Mouse (Mus musculus) MEL (cell line): ENCODE data around the gene Pros1. TPM values are rescaled to one million over a fixed set of nuclear protein-coding genes. Genes with fewer than 3 reads are reported as not detected.

Source experiments
- DNase-seq: peaks from one replicate; pipeline ENCODE4 v3.0.0; 2011; ENCODE audit warnings: low read depth, low spot score
- H3K27ac ChIP-seq: 2 replicates; pipeline ENCODE4 v1.5.1; 2012; ENCODE audit warnings: low read depth, mild to moderate bottlenecking, control low read depth, low read length, moderate library complexity; ENCODE audit not compliant: control insufficient read depth
- H3K27me3 ChIP-seq, 2 experiments: fragments of 150-350 bp in 1 of 2; sonication (generic) in 1 of 2; 2 replicates each; pipeline ENCODE4 v1.6.1; 2012; ENCODE audit warnings: low read length in 2 of 2, mild to moderate bottlenecking in 2 of 2, improper control_type of control experiment in 1 of 2, moderate library complexity in 1 of 2; ENCODE audit not compliant: insufficient read depth in 2 of 2, control insufficient read depth in 1 of 2
- H3K36me3 ChIP-seq, 2 experiments: 2 replicates each; pipeline ENCODE4 v1.6.1; 2012 to 2014; ENCODE audit warnings: low read length in 2 of 2, improper control_type of control experiment in 1 of 2, inconsistent platforms in 1 of 2, mild to moderate bottlenecking in 1 of 2; ENCODE audit not compliant: insufficient read depth in 2 of 2, control insufficient read depth in 1 of 2
- H3K4me1 ChIP-seq, 2 experiments: fragments of 150-350 bp in 1 of 2; sonication (generic) in 1 of 2; 2 replicates each; pipeline ENCODE4 v1.6.1; 2012; ENCODE audit warnings: low read length in 2 of 2, improper control_type of control experiment in 1 of 2, mild to moderate bottlenecking in 1 of 2; ENCODE audit not compliant: insufficient read depth in 2 of 2, control insufficient read depth in 1 of 2
- H3K4me3 ChIP-seq, 2 experiments: fragments of 150-350 bp in 1 of 2; sonication (generic) in 1 of 2; 2 replicates each; pipeline ENCODE4 v1.5.1; 2012; ENCODE audit warnings: low read depth in 2 of 2, low read length in 2 of 2, mild to moderate bottlenecking in 2 of 2, moderate library complexity in 2 of 2, control low read depth in 1 of 2, improper control_type of control experiment in 1 of 2; ENCODE audit not compliant: control insufficient read depth in 1 of 2, insufficient read depth in 1 of 2
- H3K79me2 ChIP-seq: 2 replicates; pipeline ENCODE4 v1.6.1; 2012; ENCODE audit warnings: mild to moderate bottlenecking, low read length, moderate library complexity; ENCODE audit not compliant: control insufficient read depth, poor library complexity, insufficient read depth
- H3K9ac ChIP-seq: 2 replicates; pipeline ENCODE4 v1.6.1; 2012; ENCODE audit warnings: low read depth, mild to moderate bottlenecking, control low read depth, low read length, moderate library complexity; ENCODE audit not compliant: control insufficient read depth, poor library complexity, severe bottlenecking
- H3K9me3 ChIP-seq: fragments of 150-350 bp; sonication (generic); replicated peaks from 2 replicates; pipeline ENCODE4 v1.6.1; 2012; ENCODE audit warnings: mild to moderate bottlenecking, low read length, improper control_type of control experiment, moderate library complexity; ENCODE audit not compliant: insufficient read depth
- CHD2 ChIP-seq: IDR thresholded peaks from 2 replicates; pipeline ENCODE4 v1.6.1; 2011; ENCODE audit warnings: low read length, improper control_type of control experiment
- CTCF ChIP-seq, 3 experiments: IDR thresholded peaks in 2 of 3; conservative IDR thresholded peaks in 1 of 3; 2 replicates each; pipeline ENCODE4 v1.5.1; 2011 to 2012; ENCODE audit warnings: low read length in 3 of 3, low read depth in 2 of 3, mild to moderate bottlenecking in 2 of 3, improper control_type of control experiment in 1 of 3, inconsistent platforms in 1 of 3, mixed read lengths in 1 of 3, moderate library complexity in 1 of 3; ENCODE audit not compliant: control insufficient read depth in 1 of 3, insufficient read depth in 1 of 3, poor library complexity in 1 of 3, severe bottlenecking in 1 of 3
- E2F4 ChIP-seq: IDR thresholded peaks from 2 replicates; pipeline ENCODE4 v1.6.1; 2011; ENCODE audit warnings: low read depth, low read length, improper control_type of control experiment, borderline replicate concordance
- ELF1 ChIP-seq: IDR thresholded peaks from 2 replicates; pipeline ENCODE4 v1.6.1; 2014; ENCODE audit warnings: low read depth, mild to moderate bottlenecking, inconsistent platforms, low read length, improper control_type of control experiment, moderate library complexity
- EP300 ChIP-seq, 2 experiments: IDR thresholded peaks; 2 replicates each; pipeline ENCODE4 v1.6.1; 2011; ENCODE audit warnings: improper control_type of control experiment in 2 of 2, low read length in 2 of 2, low read depth in 1 of 2, mild to moderate bottlenecking in 1 of 2
- GABPA ChIP-seq: IDR thresholded peaks from 2 replicates; pipeline ENCODE4 v1.6.1; 2012; ENCODE audit warnings: low read depth, mild to moderate bottlenecking, inconsistent platforms, low read length, improper control_type of control experiment, moderate library complexity
- GATA1 ChIP-seq: IDR thresholded peaks from 2 replicates; pipeline ENCODE4 v1.6.1; 2011; ENCODE audit warnings: low read depth, low read length, improper control_type of control experiment
- JUND ChIP-seq: IDR thresholded peaks from 2 replicates; pipeline ENCODE4 v1.6.1; 2011; ENCODE audit warnings: low read depth, mild to moderate bottlenecking, improper control_type of control experiment, low read length
- KAT2A ChIP-seq: conservative IDR thresholded peaks from 2 replicates; pipeline ENCODE4 v1.6.1; 2012; ENCODE audit warnings: low read depth, low read length, improper control_type of control experiment, inconsistent platforms
- MAFK ChIP-seq: IDR thresholded peaks from 2 replicates; pipeline ENCODE4 v1.6.1; 2011; ENCODE audit warnings: low read depth, mild to moderate bottlenecking, low read length, improper control_type of control experiment, borderline replicate concordance
- MAX ChIP-seq: IDR thresholded peaks from 2 replicates; pipeline ENCODE4 v1.6.1; 2011; ENCODE audit warnings: low read length, improper control_type of control experiment
- MAZ ChIP-seq: IDR thresholded peaks from 2 replicates; pipeline ENCODE4 v1.6.1; 2012; ENCODE audit warnings: low read depth, mild to moderate bottlenecking, inconsistent platforms, low read length, improper control_type of control experiment
- MEF2A ChIP-seq: IDR thresholded peaks from 2 replicates; pipeline ENCODE4 v1.6.1; 2014; ENCODE audit warnings: low read depth, mild to moderate bottlenecking, inconsistent platforms, low read length, improper control_type of control experiment; ENCODE audit not compliant: poor library complexity, insufficient replicate concordance, severe bottlenecking; ENCODE audit errors: extremely low read depth
- MXI1 ChIP-seq: IDR thresholded peaks from 2 replicates; pipeline ENCODE4 v1.6.1; 2011; ENCODE audit warnings: mild to moderate bottlenecking, low read depth, low read length, improper control_type of control experiment
- NELFE ChIP-seq: IDR thresholded peaks from 2 replicates; pipeline ENCODE4 v1.6.1; 2011; ENCODE audit warnings: low read depth, low read length, improper control_type of control experiment
- POLR2AphosphoS5 ChIP-seq: IDR thresholded peaks from 2 replicates; pipeline ENCODE4 v1.6.1; 2012; ENCODE audit warnings: low read depth, borderline replicate concordance, mild to moderate bottlenecking, inconsistent platforms, low read length, moderate library complexity, mixed read lengths
- RAD21 ChIP-seq: IDR thresholded peaks from 2 replicates; pipeline ENCODE4 v1.6.1; 2011; ENCODE audit warnings: mild to moderate bottlenecking, low read depth, low read length, improper control_type of control experiment
- RCOR1 ChIP-seq: IDR thresholded peaks from 2 replicates; pipeline ENCODE4 v1.6.1; 2012; ENCODE audit warnings: low read depth, mild to moderate bottlenecking, inconsistent platforms, low read length, improper control_type of control experiment
- SIN3A ChIP-seq: IDR thresholded peaks from 2 replicates; pipeline ENCODE4 v1.6.1; 2012; ENCODE audit warnings: low read length, improper control_type of control experiment, inconsistent platforms
- SMC3 ChIP-seq: IDR thresholded peaks from 2 replicates; pipeline ENCODE4 v1.6.1; 2011; ENCODE audit warnings: low read depth, low read length, improper control_type of control experiment
- UBTF ChIP-seq: IDR thresholded peaks from 2 replicates; pipeline ENCODE4 v1.6.1; 2012; ENCODE audit warnings: low read depth, mild to moderate bottlenecking, inconsistent platforms, low read length, improper control_type of control experiment, moderate library complexity, borderline replicate concordance; ENCODE audit not compliant: insufficient read depth
- USF2 ChIP-seq, 2 experiments: IDR thresholded peaks; 2 replicates each; pipeline ENCODE4 v1.6.1; 2011 to 2012; ENCODE audit warnings: improper control_type of control experiment in 2 of 2, low read length in 2 of 2, borderline replicate concordance in 1 of 2, inconsistent platforms in 1 of 2, low read depth in 1 of 2, mild to moderate bottlenecking in 1 of 2; ENCODE audit not compliant: insufficient read depth in 1 of 2
- ZC3H11A ChIP-seq: IDR thresholded peaks from 2 replicates; pipeline ENCODE4 v1.6.1; 2012; ENCODE audit warnings: low read depth, mild to moderate bottlenecking, inconsistent platforms, low read length, improper control_type of control experiment
- ZNF384 ChIP-seq: IDR thresholded peaks from 2 replicates; pipeline ENCODE4 v1.6.1; 2012; ENCODE audit warnings: low read depth, mild to moderate bottlenecking, inconsistent platforms, low read length, improper control_type of control experiment
- polyA plus RNA-seq, 2 experiments: library from polyadenylated mRNA; stranded (reverse) in 1 of 2; unstranded in 1 of 2; fragments of >175 nt in 1 of 2; fragments of >200 nt in 1 of 2; gene quantifications; 2 replicates each; pipeline versions ENCODE4 v1.2.1 to v1.2.4; 2012; ENCODE audit warnings: low replicate concordance in 2 of 2, low read depth in 1 of 2; ENCODE audit not compliant: insufficient read length in 2 of 2, insufficient read depth in 1 of 2, missing spikeins in 1 of 2
- total RNA-seq: library from RNA; depleted of rRNA; stranded (reverse); fragments of 300-350 nt; gene quantifications from 2 replicates; pipeline ENCODE4 v1.2.3, GENCODE M21; 2012

Pros1 gene
- total and polyA plus RNA-seq, 3 experiments = 1.7 TPM; not detected in 1

DNA sequence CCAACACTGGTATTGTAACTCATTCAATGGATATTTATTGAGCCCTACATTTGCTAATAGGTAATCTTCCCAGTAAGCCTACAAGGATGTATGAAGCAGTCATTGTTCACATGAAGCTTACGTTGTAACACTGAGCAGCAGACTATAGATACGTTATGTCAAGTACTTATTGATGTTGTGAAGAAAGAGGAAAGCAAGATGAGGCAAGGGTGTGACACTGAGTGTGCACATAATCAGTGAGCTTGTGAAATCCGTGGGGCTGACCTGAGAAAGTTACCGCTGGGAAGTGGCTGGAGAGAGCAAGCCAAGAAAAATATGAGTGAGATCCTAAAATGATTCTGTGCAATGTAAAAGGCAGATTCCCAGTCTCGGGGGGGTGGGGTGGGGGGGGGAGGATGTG lies 61.4 kb downstream of the Pros1 start:
- no peak for DNase-seq
- H3K27ac ChIP-seq = no peak overlapping the region
- H3K36me3 ChIP-seq = no peaks in the 10 kb centered on the region
- no peaks in the 10 kb centered on the region for H3K4me1 ChIP-seq
- no peak overlapping the region for H3K9ac ChIP-seq
- H3K79me2 ChIP-seq = no peaks in the 10 kb centered on the region
- H3K27me3 ChIP-seq = no peaks in the 10 kb centered on the region
- TF ChIP-seq JUND = no peak
- no peak for TF ChIP-seq MEF2A
- TF ChIP-seq MAX = no peak
- TF ChIP-seq POLR2AphosphoS5 = no peak
- no peaks in the 10 kb centered on the region for H3K9me3 ChIP-seq
- no peak overlapping the region for H3K4me3 ChIP-seq

DNA sequence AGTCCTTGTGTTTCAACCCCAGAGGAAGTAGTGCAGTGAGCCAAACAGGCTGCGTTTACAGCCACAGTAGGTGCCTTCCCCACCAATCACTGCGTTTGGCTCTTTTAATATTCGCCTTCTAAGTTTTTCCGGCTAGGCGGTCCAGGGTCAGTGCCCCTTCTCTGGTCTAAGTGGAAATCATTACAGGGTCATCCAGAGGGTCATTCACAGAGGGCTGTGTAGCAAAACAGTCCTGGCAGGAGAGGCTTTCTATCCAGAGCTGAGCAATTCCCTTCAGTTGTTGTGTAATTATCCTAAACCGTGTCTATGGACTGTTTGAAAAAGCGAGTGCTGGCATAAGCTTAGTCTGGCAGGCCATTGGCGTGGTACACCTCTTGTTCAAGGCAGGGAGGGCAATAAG lies 68.1 kb downstream of the Pros1 start:
- Histone ChIP-seq H3K27me3 (no peaks in the 10 kb centered on the region), H3K36me3 (no peaks in the 10 kb centered on the region), H3K9me3 (no peaks in the 10 kb centered on the region), H3K9ac (no peak overlapping the region), H3K4me3 (no peak overlapping the region), H3K27ac (no peak overlapping the region), H3K79me2 (no peaks in the 10 kb centered on the region), H3K4me1 (no peaks in the 10 kb centered on the region)
- DNase-seq = no peak
- TF ChIP-seq KAT2A (no peak), SMC3 (no peak), CHD2 (no peak), CTCF (IDR thresholded peaks at IDR 0.05 in 2 of 3, conservative IDR thresholded peaks at IDR 0.05 in 1 of 3; ENCODE audit: control insufficient read depth in 1 of 3, insufficient read depth in 1 of 3, low read depth in 2 of 3, low read length in 3 of 3, poor library complexity in 1 of 3, severe bottlenecking in 1 of 3) (no peak), UBTF (no peak), RCOR1 (no peak), SIN3A (no peak), NELFE (no peak), JUND (no peak), USF2 (IDR thresholded peaks at IDR 0.05; ENCODE audit: borderline replicate concordance in 1 of 2, insufficient read depth in 1 of 2, low read depth in 1 of 2, low read length in 2 of 2) (no peak), GATA1 (no peak), E2F4 (no peak), GABPA (no peak)

DNA sequence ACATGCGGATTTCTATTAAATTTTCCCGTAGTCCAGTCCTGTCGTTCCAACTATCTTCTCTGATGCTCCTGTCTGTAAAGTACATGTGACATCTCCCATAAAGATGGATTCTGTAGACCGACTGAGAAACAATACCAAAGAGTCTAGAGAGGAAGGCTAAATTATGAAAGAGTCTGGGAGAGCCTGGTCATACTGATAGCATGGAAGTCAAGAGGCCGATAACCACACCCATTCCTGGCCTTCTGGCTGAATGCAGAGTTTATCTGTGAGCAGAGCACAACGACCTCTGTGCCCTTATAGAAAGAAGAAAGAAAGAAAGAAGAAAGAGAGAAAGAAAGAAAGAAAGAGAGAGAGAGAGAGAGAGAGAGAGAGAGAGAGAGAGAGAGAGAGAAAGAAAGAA lies 77.2 kb downstream of the Pros1 start:
- no peak for DNase-seq
- Histone ChIP-seq H3K9me3 (no peaks in the 10 kb centered on the region), H3K27me3 (no peaks in the 10 kb centered on the region), H3K9ac (no peak overlapping the region), H3K4me1 (no peaks in the 10 kb centered on the region), H3K79me2 (no peaks in the 10 kb centered on the region), H3K4me3 (no peak overlapping the region), H3K36me3 (no peaks in the 10 kb centered on the region), H3K27ac (no peak overlapping the region)
- TF ChIP-seq EP300 (IDR thresholded peaks at IDR 0.05; ENCODE audit: low read depth in 1 of 2, low read length in 2 of 2) (no peak), ZC3H11A (no peak), ELF1 (no peak), E2F4 (no peak), CTCF (IDR thresholded peaks at IDR 0.05 in 2 of 3, conservative IDR thresholded peaks at IDR 0.05 in 1 of 3; ENCODE audit: control insufficient read depth in 1 of 3, insufficient read depth in 1 of 3, low read depth in 2 of 3, low read length in 3 of 3, poor library complexity in 1 of 3, severe bottlenecking in 1 of 3) (no peak), POLR2AphosphoS5 (no peak), CHD2 (no peak), MAFK (no peak), MXI1 (no peak), RAD21 (no peak), MAZ (no peak), MEF2A (no peak), ZNF384 (no peak), KAT2A (no peak)
